Mouse (Mus musculus): ENCODE results near the gene Mapkbp1.
A peak's percentile ranks its signal among the peaks of the same experiment; 100 is the strongest.

Gene Mapkbp1

DNA sequence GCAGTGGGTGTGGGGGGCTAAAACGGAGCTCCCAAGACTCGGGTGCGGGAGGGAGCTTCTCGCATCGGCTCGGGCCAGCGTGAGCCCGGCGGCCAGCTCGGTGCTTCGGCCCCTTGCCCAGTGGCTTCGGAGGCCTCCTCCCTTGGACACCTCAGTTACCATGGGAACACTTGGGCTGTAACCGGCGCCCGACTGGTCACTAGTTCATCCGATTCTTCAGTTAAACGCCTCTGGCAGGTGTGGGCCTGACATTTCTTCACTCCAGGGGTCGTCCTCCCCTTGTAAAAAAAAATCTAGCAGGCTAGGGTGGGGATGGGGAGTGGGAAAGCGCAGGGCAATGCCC lies at the start of gene Mapkbp1:
TSS of gene Mapkbp1 (plus strand) at position 163 of the 343 bp plus-strand sequence.
- DNase-seq = peak in 1 of 2 experiments; percentile 9

- no peak for DNase-seq
Observed at GRCm38 (mm10) chr2:119970571-119970970, 1.9 kb upstream of the Mapkbp1 start.

DNA sequence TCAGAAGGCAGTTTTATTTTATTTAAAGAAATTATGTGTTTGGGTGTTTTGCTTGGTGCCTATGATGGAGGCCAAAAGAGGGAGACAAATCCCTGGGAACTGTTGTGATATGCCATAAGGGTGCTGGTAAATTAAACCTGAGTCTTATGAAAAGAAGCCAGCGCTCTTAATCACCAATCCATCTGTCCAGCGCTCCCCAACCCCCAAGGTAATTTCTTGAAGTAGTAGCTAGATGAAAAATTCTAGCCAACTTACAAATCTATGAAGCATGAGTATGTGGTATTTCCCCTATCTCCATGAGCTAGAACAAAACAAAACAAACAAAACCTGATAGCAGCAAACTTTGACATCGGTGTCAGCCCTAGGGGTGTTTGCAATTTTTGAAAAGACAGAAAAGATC lies 1.2 kb upstream of the Mapkbp1 start:
- DNase-seq = no peak

- DNase-seq = peak; percentile 91 to 93
Observed at GRCm38 (mm10) chr2:119971837-119972536, 512 bp upstream of the Mapkbp1 start.

DNA sequence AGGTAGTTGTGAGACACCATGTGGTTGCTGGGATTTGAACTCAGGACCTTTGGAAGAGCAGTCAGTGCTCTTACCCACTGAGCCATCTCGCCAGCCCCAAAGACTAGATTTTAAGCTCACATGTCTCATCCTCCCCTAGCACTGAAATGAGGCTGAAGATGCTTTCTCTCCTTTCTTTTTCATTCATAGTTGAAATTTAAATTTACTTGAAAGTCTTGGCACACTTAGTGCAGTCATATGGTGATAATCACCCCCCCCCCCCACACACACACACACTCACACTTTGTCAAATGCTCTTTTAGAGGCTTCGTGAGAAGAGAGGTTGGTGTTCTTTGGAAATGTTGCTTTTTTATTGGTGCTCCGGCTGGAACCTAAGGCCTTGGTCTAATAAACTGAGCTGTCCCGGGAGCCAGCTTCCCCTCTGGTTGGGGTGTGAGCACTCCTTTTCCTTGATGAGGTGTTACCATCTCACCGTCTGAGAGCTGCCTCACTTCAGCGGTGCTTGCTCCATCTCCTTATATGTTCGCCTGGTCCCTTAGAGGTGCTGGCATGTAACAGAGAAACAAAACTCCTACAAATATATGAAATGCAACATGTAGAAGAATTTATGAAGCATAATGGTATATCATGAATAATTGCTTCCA lies 8.0 kb downstream of the Mapkbp1 start:
- no peak for DNase-seq

- DNase-seq = no peak
Observed at GRCm38 (mm10) chr2:119981631-119982030, 9.1 kb downstream of the Mapkbp1 start.

- no peak for DNase-seq
Observed at GRCm38 (mm10) chr2:119985871-119986270, 13.4 kb downstream of the Mapkbp1 start.

DNA sequence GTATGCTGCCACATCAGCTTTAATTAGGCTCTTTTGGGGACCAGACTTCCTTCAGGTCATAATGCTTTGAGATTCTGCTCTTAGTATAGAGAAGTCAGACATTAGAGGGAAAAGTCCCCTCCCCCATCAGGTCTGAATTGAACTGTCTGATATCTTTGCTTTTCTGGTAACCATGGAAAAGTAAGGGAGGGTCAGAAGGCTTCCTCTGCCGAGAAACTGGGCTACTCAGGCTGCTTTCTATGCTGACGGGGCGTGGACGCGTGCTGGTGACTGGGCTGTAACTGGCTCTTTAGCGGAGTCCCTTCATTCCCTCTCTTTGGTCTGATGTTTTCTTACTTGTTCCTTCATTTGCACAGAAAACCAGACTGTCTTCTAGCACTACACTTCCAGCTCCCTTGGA lies 13.9 kb downstream of the Mapkbp1 start:
- no peak for DNase-seq

DNA sequence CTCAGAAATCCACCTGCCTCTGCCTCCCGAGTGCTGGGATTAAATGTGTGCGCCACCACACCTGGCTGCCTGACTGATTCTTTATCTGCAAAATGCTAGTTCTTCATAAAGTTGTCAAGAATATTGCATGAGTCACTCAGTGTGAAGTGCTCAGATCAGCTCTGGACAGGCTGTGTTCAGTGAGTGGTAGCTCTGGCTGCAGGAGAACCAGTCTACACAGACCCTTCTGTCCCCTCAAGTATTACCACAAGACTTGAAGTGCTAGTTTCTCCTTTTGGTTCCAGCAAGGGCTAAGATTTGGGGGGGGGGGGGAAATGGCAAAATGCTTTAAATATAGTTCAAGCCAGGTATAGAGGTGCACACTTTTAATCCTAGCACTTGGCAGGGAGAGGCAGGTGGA lies 14.9 kb downstream of the Mapkbp1 start:
- no peak for DNase-seq

DNA sequence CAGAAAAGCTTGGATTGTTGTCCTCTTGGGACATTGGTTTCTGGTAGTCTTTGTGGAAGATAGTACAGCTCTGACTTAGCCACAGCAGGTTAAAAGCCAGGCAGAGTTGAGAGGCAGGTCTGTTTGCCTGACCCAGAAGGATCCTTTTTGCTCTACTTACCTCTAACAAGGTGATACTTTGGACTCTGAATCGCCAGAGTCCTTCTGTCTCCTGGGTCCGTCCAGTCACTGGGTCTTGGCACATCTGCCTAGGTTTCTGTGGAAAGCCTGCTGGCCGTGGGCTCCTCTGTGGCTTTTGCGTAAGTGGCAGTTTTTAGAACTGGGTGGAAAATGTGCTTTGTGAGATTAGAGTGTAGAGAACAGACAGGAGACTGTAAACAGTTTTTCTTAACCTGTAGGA lies 16.5 kb downstream of the Mapkbp1 start:
- no peak for DNase-seq

- no peak for DNase-seq
Observed at GRCm38 (mm10) chr2:119990881-119991280, 18.4 kb downstream of the Mapkbp1 start.

DNA sequence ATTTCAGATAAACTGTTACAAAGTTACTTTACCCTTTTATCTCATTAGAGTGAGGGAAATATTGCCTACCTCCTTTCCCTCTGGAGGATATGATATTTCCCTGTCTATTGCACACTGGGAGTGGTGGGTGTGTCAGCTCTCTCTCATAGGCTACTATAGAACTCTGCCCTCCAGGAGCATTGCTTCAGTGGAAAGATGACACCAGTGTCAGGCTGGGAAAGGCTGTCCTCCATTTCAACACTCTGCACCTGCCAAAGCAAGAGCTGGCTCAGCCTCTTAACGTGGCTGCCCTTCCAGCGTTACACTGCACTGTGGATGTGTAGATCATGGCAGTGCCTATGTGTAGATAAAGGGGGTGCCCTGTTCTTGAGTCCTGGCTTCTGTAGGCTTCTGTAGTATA lies 19.9 kb downstream of the Mapkbp1 start:
- DNase-seq = no peak

- DNase-seq = no peak
Observed at GRCm38 (mm10) chr2:119993515-119993914, 21.0 kb downstream of the Mapkbp1 start.

GRCm38 (mm10) chr2:119994839-119995238 lies 22.3 kb downstream of the Mapkbp1 start:
- DNase-seq = no peak

- no peak for DNase-seq
Observed at GRCm38 (mm10) chr2:119995391-119996281, 23.1 kb downstream of the Mapkbp1 start.

GRCm38 (mm10) chr2:119997354-119997753 lies 24.9 kb downstream of the Mapkbp1 start:
- DNase-seq = no peak

DNA sequence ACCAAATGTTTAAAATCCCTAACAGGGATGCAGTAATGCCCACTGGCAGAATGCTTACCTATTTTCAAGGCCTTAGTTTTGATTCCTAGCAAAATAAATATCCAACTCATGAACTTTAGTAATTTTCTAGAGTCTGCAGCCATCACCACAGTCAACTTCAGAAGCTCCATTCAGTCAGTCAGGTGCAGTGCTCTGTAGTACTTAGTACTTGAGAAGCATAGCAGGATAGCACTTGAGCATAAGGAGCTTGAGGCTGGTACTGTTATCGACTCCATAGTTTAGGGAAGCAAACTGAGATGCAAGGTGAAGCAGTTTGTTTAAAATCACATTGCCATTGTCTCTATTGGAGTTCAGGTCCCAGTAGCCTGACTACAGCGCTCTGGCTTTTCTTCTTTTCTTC lies 27.2 kb downstream of the Mapkbp1 start:
- no peak for DNase-seq

DNA sequence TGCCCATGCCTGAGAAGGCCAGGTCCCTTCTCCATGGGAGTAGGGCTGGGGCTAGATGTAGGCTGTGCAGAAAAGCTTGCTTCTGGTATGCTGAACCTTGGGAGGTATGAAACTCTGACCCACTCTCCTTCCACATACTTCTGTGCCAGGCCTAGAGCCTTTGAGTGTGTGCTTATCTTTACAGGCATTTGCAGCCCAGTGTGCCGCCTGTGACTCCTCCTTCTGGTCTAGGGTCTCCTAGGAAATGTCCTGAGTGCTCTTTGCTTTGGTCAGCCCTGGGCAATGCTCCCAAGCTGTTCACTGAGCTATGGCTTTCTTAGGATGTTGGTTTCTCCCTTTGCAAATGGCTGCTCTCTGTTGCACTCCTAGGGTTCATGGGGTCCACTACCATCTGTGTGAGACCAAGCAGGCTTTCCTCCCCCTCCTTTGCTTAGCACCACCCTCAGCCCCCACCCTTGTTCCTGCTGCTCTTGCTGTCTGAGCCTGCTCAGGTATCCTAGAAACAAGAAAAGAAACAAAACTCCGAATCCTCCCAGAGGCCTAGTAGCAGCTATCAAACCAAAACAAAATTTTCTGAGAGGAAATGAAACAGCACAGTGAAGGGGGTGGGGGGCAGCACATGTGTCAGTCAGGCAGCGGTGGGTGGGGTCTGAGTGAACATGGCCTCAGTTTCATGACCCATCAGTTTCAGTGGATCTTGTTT lies 28.5 kb downstream of the Mapkbp1 start:
- DNase-seq = no peak

DNA sequence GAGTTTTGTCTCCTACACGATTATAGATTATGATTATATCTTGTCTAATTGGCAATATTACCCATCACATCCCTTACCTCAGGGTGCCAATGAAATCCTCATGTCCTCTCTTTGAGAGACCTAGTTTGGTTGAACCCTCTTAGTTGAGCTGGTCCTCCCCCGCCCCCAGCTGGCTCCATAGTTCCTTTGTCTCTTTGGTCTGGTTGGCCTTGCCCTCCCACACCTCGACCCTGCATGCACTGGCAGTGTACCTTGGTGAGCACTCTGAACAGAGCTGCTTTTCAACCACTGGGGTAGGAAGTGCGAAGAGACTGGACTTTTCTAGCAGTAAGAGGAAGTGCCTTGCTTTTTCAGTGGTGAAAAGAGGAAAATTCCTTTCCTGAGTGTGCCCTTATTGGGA lies 29.5 kb downstream of the Mapkbp1 start:
- DNase-seq = no peak

- DNase-seq = no peak
Observed at GRCm38 (mm10) chr2:120003970-120004369, 31.5 kb downstream of the Mapkbp1 start.

GRCm38 (mm10) chr2:120006696-120007095 lies 34.2 kb downstream of the Mapkbp1 start:
- no peak for DNase-seq

GRCm38 (mm10) chr2:120007680-120008210 lies 35.2 kb downstream of the Mapkbp1 start:
- DNase-seq = no peak

DNA sequence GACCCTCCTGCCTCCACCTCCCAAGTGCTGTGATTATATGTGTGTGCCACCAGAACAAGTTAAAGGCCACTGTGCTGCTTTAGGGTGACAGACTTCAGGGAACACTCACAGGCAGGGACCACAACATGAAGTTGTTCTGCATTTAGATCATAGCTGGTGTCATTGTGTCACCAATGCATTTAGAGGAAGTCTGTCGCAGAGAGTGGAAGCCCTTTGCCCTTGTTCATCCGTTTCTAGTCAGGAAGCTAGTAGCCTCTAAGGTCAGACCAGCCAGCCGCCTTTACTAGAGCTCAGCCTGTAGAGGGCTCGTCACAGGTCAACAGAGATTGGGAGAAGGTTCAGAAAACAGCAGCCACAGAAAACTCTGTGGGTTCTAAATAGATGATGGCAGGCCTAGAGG lies 36.2 kb downstream of the Mapkbp1 start:
- DNase-seq = no peak
